Mouse (Mus musculus) megakaryocyte, embryonic 14.5 days (primary cell): ENCODE measurements around the gene Pde6g. TPM values are rescaled to one million over a fixed set of nuclear protein-coding genes. Genes with fewer than 3 reads are reported as not detected.
A peak's percentile ranks its signal among the peaks of the same experiment; 100 is the strongest.

Source experiments
- H3K27me3 ChIP-seq: replicated peaks from 2 replicates; pipeline ENCODE3; 2012; ENCODE audit warnings: inconsistent platforms
- H3K36me3 ChIP-seq: replicated peaks from 2 replicates; pipeline ENCODE3; 2012; ENCODE audit warnings: low read length, inconsistent platforms, mixed read lengths
- H3K4me1 ChIP-seq: 2 replicates; pipeline ENCODE4 v1.6.1; 2012; ENCODE audit warnings: inconsistent platforms
- H3K4me3 ChIP-seq: replicated peaks from 2 replicates; pipeline ENCODE3; 2012; ENCODE audit warnings: moderate library complexity, mild to moderate bottlenecking, inconsistent platforms
- H3K9me3 ChIP-seq: 2 replicates; pipeline ENCODE4 v1.6.1; 2012; ENCODE audit warnings: inconsistent platforms
- FLI1 ChIP-seq: IDR thresholded peaks from 2 replicates; pipeline ENCODE4 v1.6.1; 2012; ENCODE audit warnings: low read length, inconsistent platforms, mixed read lengths
- GATA1 ChIP-seq: IDR thresholded peaks from 3 replicates; pipeline ENCODE4 v1.6.1; 2012; ENCODE audit warnings: mixed read lengths, low read length, inconsistent platforms, borderline replicate concordance
- polyA plus RNA-seq: library from polyadenylated mRNA; stranded (reverse); fragments of >175 nt; gene quantifications from 2 replicates; pipeline ENCODE4 v1.2.3, GENCODE M21; 2012; ENCODE audit warnings: low replicate concordance; ENCODE audit not compliant: insufficient read depth

Gene Pde6g
- not detected in 2 replicates for polyA plus RNA-seq

DNA sequence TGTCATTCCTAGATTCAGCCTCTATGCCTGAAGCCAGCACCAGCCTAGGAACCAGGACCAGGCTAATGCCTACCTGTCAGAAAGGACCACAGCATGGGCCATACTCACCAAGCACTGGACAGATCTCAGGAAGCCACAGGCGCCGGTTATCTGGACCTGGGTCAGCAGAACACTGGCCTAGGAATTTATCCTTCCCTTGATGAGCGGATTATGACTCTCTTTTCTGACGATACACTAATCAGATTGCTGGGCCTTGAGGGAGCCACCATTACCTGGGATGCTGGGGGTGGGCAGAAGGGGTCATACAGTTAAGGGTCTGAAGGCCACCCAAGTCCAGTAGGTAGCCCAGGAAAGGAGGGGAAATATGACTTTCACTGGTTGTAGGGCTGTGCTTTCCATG is at the start of gene Pde6g:
Pde6g (minus strand) TSS at position 195 of the 400 bp plus-strand sequence.
- H3K27me3 ChIP-seq, result peaks cover 8% of the 10 kb centered on the region
- H3K9me3 ChIP-seq, result no peaks in the 10 kb centered on the region
- no peak for TF ChIP-seq FLI1
- no peak for TF ChIP-seq GATA1
- H3K36me3 ChIP-seq, result peaks cover 23% of the 10 kb centered on the region
- H3K4me3 ChIP-seq, result no peak within 1 kb of the TSS
- peaks cover 40% of the 10 kb centered on the region for H3K4me1 ChIP-seq

DNA sequence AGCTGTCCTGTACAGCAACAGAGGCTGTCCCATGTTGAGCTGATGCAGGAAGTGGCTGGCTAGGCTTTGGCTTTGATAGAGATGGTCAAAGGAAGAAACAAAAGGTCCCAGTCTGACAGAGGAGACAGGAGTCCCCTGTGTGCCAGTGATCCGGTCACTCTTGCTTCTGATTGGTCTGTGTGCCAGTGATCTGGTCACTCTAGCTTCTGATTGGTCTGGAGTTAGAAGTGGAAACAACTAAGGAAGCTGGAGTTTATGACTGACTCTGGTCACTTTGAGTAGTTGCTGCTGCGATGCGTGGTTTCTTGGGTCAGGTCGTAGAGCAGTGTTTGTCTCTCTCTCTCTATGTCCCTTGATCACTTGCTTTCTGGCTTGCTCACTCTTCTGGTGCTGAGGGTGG is 48.4 kb upstream of the Pde6g start:
- H3K27me3 ChIP-seq, result peaks cover 18% of the 10 kb centered on the region
- TF ChIP-seq FLI1 (no peak), GATA1 (no peak)
- H3K36me3 ChIP-seq, result peaks cover 29% of the 10 kb centered on the region
- no peaks in the 10 kb centered on the region for H3K9me3 ChIP-seq
- H3K4me3 ChIP-seq, result no peak overlapping the region
- H3K4me1 ChIP-seq, result peaks cover 24% of the 10 kb centered on the region

DNA sequence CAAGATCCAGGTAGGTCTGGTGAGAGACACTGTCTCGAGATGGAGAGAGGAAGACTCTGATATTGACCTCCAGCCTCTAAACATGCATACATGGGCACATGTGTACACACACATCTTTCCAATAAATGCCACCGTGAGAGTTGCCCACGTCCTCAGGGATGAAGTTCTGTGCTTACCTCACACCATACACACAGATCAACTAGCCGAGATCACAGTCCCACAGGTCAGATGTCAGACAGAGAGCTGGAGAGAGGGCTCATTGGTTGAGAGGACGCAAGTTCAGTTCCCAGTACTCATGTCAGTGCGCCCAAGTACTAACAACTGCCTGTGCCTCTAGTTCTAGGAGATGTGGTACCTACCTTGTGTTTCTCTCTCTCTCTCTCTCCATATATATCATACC is 47.7 kb upstream of the Pde6g start:
- H3K9me3 ChIP-seq, result no peaks in the 10 kb centered on the region
- H3K27me3 ChIP-seq, result peaks cover 18% of the 10 kb centered on the region
- peaks cover 36% of the 10 kb centered on the region for H3K36me3 ChIP-seq
- H3K4me1 ChIP-seq, result peaks cover 21% of the 10 kb centered on the region
- TF ChIP-seq FLI1 (no peak), GATA1 (no peak)
- peak overlapping the region; percentile 16 for H3K4me3 ChIP-seq

DNA sequence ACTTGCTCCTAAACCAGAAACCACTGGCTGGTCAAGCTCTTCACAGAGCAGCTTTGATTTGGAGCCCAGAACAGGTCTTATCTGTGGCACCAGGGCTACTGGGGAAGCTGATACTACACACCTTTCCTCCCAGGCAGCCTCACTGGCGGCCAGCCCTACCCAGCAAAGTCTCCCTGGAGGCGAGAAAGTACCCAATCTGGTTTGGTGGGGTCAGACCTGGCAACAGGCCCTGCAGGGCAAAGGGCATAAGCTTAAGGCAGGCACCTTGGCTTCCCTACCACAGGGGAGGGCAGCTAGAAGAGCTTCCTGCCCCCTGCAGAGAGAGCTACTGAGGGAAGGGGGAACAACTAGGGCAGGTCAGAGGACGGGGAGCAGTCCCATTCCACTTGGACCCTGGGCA is 47.1 kb upstream of the Pde6g start:
- H3K4me1 ChIP-seq, result peaks cover 21% of the 10 kb centered on the region
- H3K27me3 ChIP-seq, result peaks cover 16% of the 10 kb centered on the region
- TF ChIP-seq FLI1, result no peak
- no peak for TF ChIP-seq GATA1
- H3K4me3 ChIP-seq, result no peak overlapping the region
- no peaks in the 10 kb centered on the region for H3K9me3 ChIP-seq
- peaks cover 42% of the 10 kb centered on the region for H3K36me3 ChIP-seq

DNA sequence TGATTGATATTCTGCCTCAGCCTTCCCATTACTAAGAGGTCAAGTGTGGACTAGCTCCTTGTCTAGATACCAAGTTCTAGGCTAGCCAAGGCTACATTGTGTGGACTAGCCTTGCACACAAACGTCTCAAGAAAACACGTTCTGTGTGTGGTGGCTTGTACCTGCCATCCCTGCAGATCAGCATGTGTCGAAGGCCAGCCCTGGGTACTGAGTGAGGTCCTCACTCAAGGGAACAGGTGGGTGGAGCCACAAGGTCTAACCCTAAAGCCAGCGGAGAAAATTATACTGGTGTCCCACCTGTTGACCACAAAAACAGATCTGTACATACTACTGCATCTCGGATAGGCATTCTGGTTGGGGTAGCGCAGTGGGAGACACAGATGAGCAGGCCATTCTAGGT is 46.6 kb upstream of the Pde6g start:
- no peak overlapping the region for H3K4me3 ChIP-seq
- no peaks in the 10 kb centered on the region for H3K9me3 ChIP-seq
- peaks cover 21% of the 10 kb centered on the region for H3K4me1 ChIP-seq
- H3K27me3 ChIP-seq, result peaks cover 15% of the 10 kb centered on the region
- no peak for TF ChIP-seq GATA1
- no peak for TF ChIP-seq FLI1
- peaks cover 47% of the 10 kb centered on the region for H3K36me3 ChIP-seq

DNA sequence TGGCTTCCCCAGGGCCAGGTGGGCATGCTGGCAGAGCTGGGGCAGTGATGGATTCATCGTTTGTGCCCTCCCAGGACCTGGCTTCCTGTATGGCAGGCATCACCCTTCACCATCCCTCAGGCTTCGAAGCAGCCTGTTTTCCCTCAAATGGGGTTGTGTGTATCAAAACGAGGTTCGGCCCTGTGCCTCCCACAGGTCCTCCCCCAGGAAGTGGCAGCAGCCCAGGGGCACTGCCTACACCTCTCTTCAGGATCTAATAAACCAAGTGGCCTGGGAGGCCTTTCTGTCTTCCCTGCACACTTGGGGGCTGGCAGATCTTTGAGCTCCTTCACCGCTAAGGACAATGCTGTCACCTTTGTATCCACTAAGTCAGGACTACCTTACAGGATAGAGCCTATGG is 45.6 kb upstream of the Pde6g start:
- peaks cover 57% of the 10 kb centered on the region for H3K36me3 ChIP-seq
- no peak overlapping the region for H3K4me3 ChIP-seq
- H3K9me3 ChIP-seq, result no peaks in the 10 kb centered on the region
- TF ChIP-seq FLI1 (no peak), GATA1 (no peak)
- peaks cover 24% of the 10 kb centered on the region for H3K4me1 ChIP-seq
- peaks cover 11% of the 10 kb centered on the region for H3K27me3 ChIP-seq

DNA sequence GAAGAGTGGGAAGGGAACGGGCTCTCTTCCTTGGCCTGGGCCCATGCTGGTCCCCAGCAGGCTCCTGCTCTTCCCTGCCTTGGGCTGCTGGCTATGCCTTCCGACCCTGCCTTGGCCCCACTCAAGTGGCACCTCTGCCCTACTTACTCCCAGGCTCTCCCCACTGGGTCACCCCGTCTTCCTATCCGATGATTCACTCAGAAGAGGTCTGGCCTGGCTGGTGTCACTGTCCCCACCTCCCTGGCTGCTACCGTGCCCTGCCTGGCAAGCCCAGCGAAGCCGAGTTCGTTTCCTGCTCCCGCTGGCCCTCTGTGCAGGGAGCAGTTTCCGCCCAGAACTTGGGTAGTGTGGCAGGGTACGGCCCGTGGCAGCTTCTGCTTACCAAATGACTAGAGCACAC is 44.9 kb upstream of the Pde6g start:
- TF ChIP-seq GATA1 (no peak), FLI1 (no peak)
- H3K36me3 ChIP-seq, result peaks cover 63% of the 10 kb centered on the region

DNA sequence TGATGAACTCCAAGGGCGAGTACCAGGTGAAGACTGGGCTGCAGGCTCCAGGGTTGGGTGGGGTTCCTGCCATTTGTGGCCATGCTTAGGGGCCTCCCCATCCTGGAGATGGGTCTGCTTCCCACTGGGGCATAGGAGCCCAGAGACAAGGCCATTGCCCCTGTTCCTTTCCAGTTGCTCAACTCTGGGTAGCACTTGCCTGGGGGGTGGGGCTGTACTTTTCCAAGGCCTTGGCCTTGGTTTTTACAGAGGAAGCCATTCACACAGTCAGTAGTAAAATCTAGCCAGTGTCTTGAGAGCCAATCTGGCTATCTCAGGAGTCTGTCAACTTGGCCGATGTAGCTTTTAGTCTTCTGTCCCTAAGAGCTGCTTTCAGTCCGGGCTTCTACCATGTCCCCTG is 44.1 kb upstream of the Pde6g start:
- H3K27me3 ChIP-seq, result peaks cover 4% of the 10 kb centered on the region
- H3K4me3 ChIP-seq, result no peak overlapping the region
- no peaks in the 10 kb centered on the region for H3K9me3 ChIP-seq
- H3K4me1 ChIP-seq, result peaks cover 39% of the 10 kb centered on the region
- TF ChIP-seq FLI1 (no peak), GATA1 (no peak)
- peaks cover 63% of the 10 kb centered on the region for H3K36me3 ChIP-seq

More for the DNA sequence above, 44.9 kb upstream of the Pde6g start:
- peaks cover 31% of the 10 kb centered on the region for H3K4me1 ChIP-seq
- H3K9me3 ChIP-seq, result no peaks in the 10 kb centered on the region
- H3K4me3 ChIP-seq, result no peak overlapping the region
- peaks cover 6% of the 10 kb centered on the region for H3K27me3 ChIP-seq

DNA sequence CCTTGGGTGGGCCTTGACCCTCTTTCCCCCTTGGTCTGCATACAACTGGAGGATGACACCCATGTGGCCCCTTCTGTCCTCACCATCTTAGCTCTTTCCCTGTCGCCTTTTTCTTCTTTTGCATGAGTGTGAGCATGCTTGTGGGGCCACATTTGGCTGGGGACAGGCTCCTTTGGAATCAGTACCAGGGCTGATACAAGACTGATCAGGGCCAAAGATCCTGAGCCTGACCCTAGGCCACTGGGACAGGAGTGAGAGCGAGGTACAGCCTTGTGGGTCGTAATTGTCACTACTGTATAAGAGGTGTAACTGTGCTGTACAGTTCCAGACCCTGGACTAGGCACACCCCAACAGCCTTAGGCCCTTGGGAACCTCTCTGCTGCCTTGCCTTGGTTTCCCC is 40.6 kb upstream of the Pde6g start:
- Histone ChIP-seq H3K4me1 (peaks cover 60% of the 10 kb centered on the region), H3K4me3 (peak overlapping the region; percentile 20), H3K9me3 (no peaks in the 10 kb centered on the region), H3K36me3 (peaks cover 67% of the 10 kb centered on the region), H3K27me3 (no peaks in the 10 kb centered on the region)
- TF ChIP-seq GATA1 (no peak), FLI1 (no peak)

DNA sequence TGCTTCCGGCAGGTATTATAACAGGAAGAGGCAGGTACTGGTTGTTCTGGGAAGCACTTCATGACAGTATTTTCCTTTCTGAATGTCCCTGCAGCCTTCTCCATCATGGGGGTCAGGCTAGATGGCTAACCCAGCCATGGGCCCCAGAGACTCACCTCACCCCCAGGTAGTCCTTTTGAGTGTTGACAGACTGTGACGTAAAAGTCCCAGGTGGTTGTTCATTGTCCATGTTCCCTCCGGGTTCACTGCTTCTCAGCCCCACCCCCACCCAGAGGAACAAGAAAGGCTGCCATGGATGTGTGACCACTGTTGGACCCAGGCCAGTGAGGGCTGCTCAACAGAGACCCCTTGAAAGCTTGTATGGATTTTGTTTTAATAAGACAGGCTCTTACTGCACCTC is 40.1 kb upstream of the Pde6g start:
- peaks cover 67% of the 10 kb centered on the region for H3K36me3 ChIP-seq
- peaks cover 65% of the 10 kb centered on the region for H3K4me1 ChIP-seq
- TF ChIP-seq FLI1 (no peak), GATA1 (no peak)
- H3K9me3 ChIP-seq, result no peaks in the 10 kb centered on the region
- H3K4me3 ChIP-seq, result peak overlapping the region; percentile 98
- no peaks in the 10 kb centered on the region for H3K27me3 ChIP-seq

DNA sequence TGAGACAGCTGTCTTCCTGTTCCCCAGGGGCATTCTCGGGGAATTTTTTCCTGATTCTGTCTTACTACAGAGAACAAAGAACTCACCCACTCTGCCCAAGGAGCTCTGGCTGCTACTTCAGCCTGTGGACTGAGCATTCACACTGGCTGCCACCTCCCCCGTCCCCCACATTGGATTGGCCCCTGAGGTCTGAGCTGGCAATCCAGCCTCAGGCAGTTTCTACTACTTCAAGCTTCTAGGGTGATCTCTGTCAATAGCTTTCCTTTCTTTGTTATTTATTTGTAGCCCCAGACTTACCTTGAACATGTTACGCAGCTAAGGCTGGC is 39.5 kb upstream of the Pde6g start:
- Histone ChIP-seq H3K27me3 (no peaks in the 10 kb centered on the region), H3K36me3 (peaks cover 67% of the 10 kb centered on the region), H3K4me1 (peaks cover 69% of the 10 kb centered on the region), H3K4me3 (peak overlapping the region; percentile 98), H3K9me3 (no peaks in the 10 kb centered on the region)
- TF ChIP-seq FLI1 (no peak), GATA1 (no peak)
